Mouse (Mus musculus) MEL (cell line): ENCODE measurements around the gene Rnf44. TPM values are rescaled to one million over a fixed set of nuclear protein-coding genes. Genes with fewer than 3 reads are reported as not detected.

Source experiments
- DNase-seq: peaks from one replicate; pipeline ENCODE4 v3.0.0; 2011; ENCODE audit warnings: low read depth, low spot score
- H3K27ac ChIP-seq: 2 replicates; pipeline ENCODE4 v1.5.1; 2012; ENCODE audit warnings: low read depth, mild to moderate bottlenecking, control low read depth, low read length, moderate library complexity; ENCODE audit not compliant: control insufficient read depth
- H3K27me3 ChIP-seq, 2 experiments: fragments of 150-350 bp in 1 of 2; sonication (generic) in 1 of 2; 2 replicates each; pipeline ENCODE4 v1.6.1; 2012; ENCODE audit warnings: low read length in 2 of 2, mild to moderate bottlenecking in 2 of 2, improper control_type of control experiment in 1 of 2, moderate library complexity in 1 of 2; ENCODE audit not compliant: insufficient read depth in 2 of 2, control insufficient read depth in 1 of 2
- H3K36me3 ChIP-seq, 2 experiments: 2 replicates each; pipeline ENCODE4 v1.6.1; 2012 to 2014; ENCODE audit warnings: low read length in 2 of 2, improper control_type of control experiment in 1 of 2, inconsistent platforms in 1 of 2, mild to moderate bottlenecking in 1 of 2; ENCODE audit not compliant: insufficient read depth in 2 of 2, control insufficient read depth in 1 of 2
- H3K4me1 ChIP-seq, 2 experiments: fragments of 150-350 bp in 1 of 2; sonication (generic) in 1 of 2; 2 replicates each; pipeline ENCODE4 v1.6.1; 2012; ENCODE audit warnings: low read length in 2 of 2, improper control_type of control experiment in 1 of 2, mild to moderate bottlenecking in 1 of 2; ENCODE audit not compliant: insufficient read depth in 2 of 2, control insufficient read depth in 1 of 2
- H3K4me3 ChIP-seq, 2 experiments: fragments of 150-350 bp in 1 of 2; sonication (generic) in 1 of 2; 2 replicates each; pipeline ENCODE4 v1.5.1; 2012; ENCODE audit warnings: low read depth in 2 of 2, low read length in 2 of 2, mild to moderate bottlenecking in 2 of 2, moderate library complexity in 2 of 2, control low read depth in 1 of 2, improper control_type of control experiment in 1 of 2; ENCODE audit not compliant: control insufficient read depth in 1 of 2, insufficient read depth in 1 of 2
- H3K79me2 ChIP-seq: 2 replicates; pipeline ENCODE4 v1.6.1; 2012; ENCODE audit warnings: mild to moderate bottlenecking, low read length, moderate library complexity; ENCODE audit not compliant: control insufficient read depth, poor library complexity, insufficient read depth
- H3K9ac ChIP-seq: 2 replicates; pipeline ENCODE4 v1.6.1; 2012; ENCODE audit warnings: low read depth, mild to moderate bottlenecking, control low read depth, low read length, moderate library complexity; ENCODE audit not compliant: control insufficient read depth, poor library complexity, severe bottlenecking
- H3K9me3 ChIP-seq: fragments of 150-350 bp; sonication (generic); replicated peaks from 2 replicates; pipeline ENCODE4 v1.6.1; 2012; ENCODE audit warnings: mild to moderate bottlenecking, low read length, improper control_type of control experiment, moderate library complexity; ENCODE audit not compliant: insufficient read depth
- BHLHE40 ChIP-seq: IDR thresholded peaks from 2 replicates; pipeline ENCODE4 v1.6.1; 2012; ENCODE audit warnings: low read depth, mild to moderate bottlenecking, inconsistent platforms, low read length, improper control_type of control experiment, borderline replicate concordance
- CHD1 ChIP-seq: IDR thresholded peaks from 2 replicates; pipeline ENCODE4 v1.6.1; 2012; ENCODE audit warnings: low read depth, mild to moderate bottlenecking, inconsistent platforms, low read length, improper control_type of control experiment
- CTCF ChIP-seq, 3 experiments: IDR thresholded peaks in 2 of 3; conservative IDR thresholded peaks in 1 of 3; 2 replicates each; pipeline ENCODE4 v1.5.1; 2011 to 2012; ENCODE audit warnings: low read length in 3 of 3, low read depth in 2 of 3, mild to moderate bottlenecking in 2 of 3, improper control_type of control experiment in 1 of 3, inconsistent platforms in 1 of 3, mixed read lengths in 1 of 3, moderate library complexity in 1 of 3; ENCODE audit not compliant: control insufficient read depth in 1 of 3, insufficient read depth in 1 of 3, poor library complexity in 1 of 3, severe bottlenecking in 1 of 3
- ETS1 ChIP-seq: IDR thresholded peaks from 2 replicates; pipeline ENCODE4 v1.6.1; 2012; ENCODE audit warnings: low read depth, mild to moderate bottlenecking, inconsistent platforms, low read length, improper control_type of control experiment, moderate library complexity
- HCFC1 ChIP-seq: IDR thresholded peaks from 2 replicates; pipeline ENCODE4 v1.6.1; 2012; ENCODE audit warnings: low read depth, mild to moderate bottlenecking, inconsistent platforms, low read length, improper control_type of control experiment, moderate library complexity
- JUND ChIP-seq: IDR thresholded peaks from 2 replicates; pipeline ENCODE4 v1.6.1; 2011; ENCODE audit warnings: low read depth, mild to moderate bottlenecking, improper control_type of control experiment, low read length
- MAFK ChIP-seq: IDR thresholded peaks from 2 replicates; pipeline ENCODE4 v1.6.1; 2011; ENCODE audit warnings: low read depth, mild to moderate bottlenecking, low read length, improper control_type of control experiment, borderline replicate concordance
- MAX ChIP-seq: IDR thresholded peaks from 2 replicates; pipeline ENCODE4 v1.6.1; 2011; ENCODE audit warnings: low read length, improper control_type of control experiment
- MXI1 ChIP-seq: IDR thresholded peaks from 2 replicates; pipeline ENCODE4 v1.6.1; 2011; ENCODE audit warnings: mild to moderate bottlenecking, low read depth, low read length, improper control_type of control experiment
- MYC ChIP-seq: IDR thresholded peaks from 2 replicates; pipeline ENCODE4 v1.6.1; 2011; ENCODE audit warnings: low read depth, mild to moderate bottlenecking, low read length, improper control_type of control experiment, moderate library complexity
- NELFE ChIP-seq: IDR thresholded peaks from 2 replicates; pipeline ENCODE4 v1.6.1; 2011; ENCODE audit warnings: low read depth, low read length, improper control_type of control experiment
- NRF1 ChIP-seq: IDR thresholded peaks from 2 replicates; pipeline ENCODE4 v1.6.1; 2014; ENCODE audit warnings: low read depth, mild to moderate bottlenecking, inconsistent platforms, low read length, improper control_type of control experiment, moderate library complexity; ENCODE audit not compliant: poor library complexity, insufficient read depth, severe bottlenecking
- POLR2A ChIP-seq, 2 experiments: IDR thresholded peaks; 2 replicates each; pipeline ENCODE4 v1.6.1; 2011 to 2012; ENCODE audit warnings: low read length in 2 of 2, mild to moderate bottlenecking in 2 of 2, control low read depth in 1 of 2, improper control_type of control experiment in 1 of 2, low read depth in 1 of 2, moderate library complexity in 1 of 2; ENCODE audit not compliant: control insufficient read depth in 1 of 2, insufficient read depth in 1 of 2, poor library complexity in 1 of 2
- POLR2AphosphoS2 ChIP-seq: IDR thresholded peaks from 2 replicates; pipeline ENCODE4 v1.6.1; 2011; ENCODE audit warnings: low read length, improper control_type of control experiment
- POLR2AphosphoS5 ChIP-seq: IDR thresholded peaks from 2 replicates; pipeline ENCODE4 v1.6.1; 2012; ENCODE audit warnings: low read depth, borderline replicate concordance, mild to moderate bottlenecking, inconsistent platforms, low read length, moderate library complexity, mixed read lengths
- RAD21 ChIP-seq: IDR thresholded peaks from 2 replicates; pipeline ENCODE4 v1.6.1; 2011; ENCODE audit warnings: mild to moderate bottlenecking, low read depth, low read length, improper control_type of control experiment
- RCOR1 ChIP-seq: IDR thresholded peaks from 2 replicates; pipeline ENCODE4 v1.6.1; 2012; ENCODE audit warnings: low read depth, mild to moderate bottlenecking, inconsistent platforms, low read length, improper control_type of control experiment
- TBP ChIP-seq: IDR thresholded peaks from 2 replicates; pipeline ENCODE4 v1.8.0; 2011; ENCODE audit warnings: low read depth, low read length, improper control_type of control experiment
- TCF12 ChIP-seq: IDR thresholded peaks from 2 replicates; pipeline ENCODE4 v1.6.1; 2014; ENCODE audit warnings: low read depth, mild to moderate bottlenecking, inconsistent platforms, low read length, improper control_type of control experiment, moderate library complexity
- UBTF ChIP-seq: IDR thresholded peaks from 2 replicates; pipeline ENCODE4 v1.6.1; 2012; ENCODE audit warnings: low read depth, mild to moderate bottlenecking, inconsistent platforms, low read length, improper control_type of control experiment, moderate library complexity, borderline replicate concordance; ENCODE audit not compliant: insufficient read depth
- ZKSCAN1 ChIP-seq: IDR thresholded peaks from 2 replicates; pipeline ENCODE4 v1.6.1; 2012; ENCODE audit warnings: low read depth, mild to moderate bottlenecking, inconsistent platforms, low read length, improper control_type of control experiment, moderate library complexity
- ZNF384 ChIP-seq: IDR thresholded peaks from 2 replicates; pipeline ENCODE4 v1.6.1; 2012; ENCODE audit warnings: low read depth, mild to moderate bottlenecking, inconsistent platforms, low read length, improper control_type of control experiment
- polyA plus RNA-seq, 2 experiments: library from polyadenylated mRNA; stranded (reverse) in 1 of 2; unstranded in 1 of 2; fragments of >175 nt in 1 of 2; fragments of >200 nt in 1 of 2; gene quantifications; 2 replicates each; pipeline versions ENCODE4 v1.2.1 to v1.2.4; 2012; ENCODE audit warnings: low replicate concordance in 2 of 2, low read depth in 1 of 2; ENCODE audit not compliant: insufficient read length in 2 of 2, insufficient read depth in 1 of 2, missing spikeins in 1 of 2
- total RNA-seq: library from RNA; depleted of rRNA; stranded (reverse); fragments of 300-350 nt; gene quantifications from 2 replicates; pipeline ENCODE4 v1.2.3, GENCODE M21; 2012

Gene Rnf44
- total and polyA plus RNA-seq, 3 experiments = 10.7 to 60.5 TPM; not detected in 1

GRCm38 (mm10) chr13:54660877-54661276 lies 32.8 kb downstream of the Rnf44 start:
- H3K4me1 ChIP-seq = no peaks in the 10 kb centered on the region
- no peak for DNase-seq
- no peak overlapping the region for H3K27ac ChIP-seq
- no peak for TF ChIP-seq MAX
- H3K79me2 ChIP-seq = no peaks in the 10 kb centered on the region
- peaks cover 0 to 12% of the 10 kb centered on the region in 2 experiments; a peak in 2 of 4 replicates for H3K36me3 ChIP-seq
- no peaks in the 10 kb centered on the region for H3K27me3 ChIP-seq
- H3K9ac ChIP-seq = no peak overlapping the region
- no peaks in the 10 kb centered on the region for H3K9me3 ChIP-seq
- H3K4me3 ChIP-seq = no peak overlapping the region

GRCm38 (mm10) chr13:54650461-54650860 lies 43.2 kb downstream of the Rnf44 start:
- H3K27ac ChIP-seq = no peak overlapping the region
- H3K4me3 ChIP-seq = no peak overlapping the region
- no peaks in the 10 kb centered on the region for H3K9me3 ChIP-seq
- DNase-seq = no peak
- no peaks in the 10 kb centered on the region for H3K79me2 ChIP-seq
- TF ChIP-seq CHD1 (no peak), ETS1 (no peak), MXI1 (no peak), UBTF (no peak), HCFC1 (no peak), RAD21 (no peak), BHLHE40 (no peak), POLR2AphosphoS5 (no peak), ZKSCAN1 (no peak), NRF1 (no peak), JUND (no peak), RCOR1 (no peak)
- H3K9ac ChIP-seq = no peak overlapping the region
- H3K27me3 ChIP-seq = no peaks in the 10 kb centered on the region
- H3K36me3 ChIP-seq = peaks cover 0 to 38% of the 10 kb centered on the region in 2 experiments; a peak in 2 of 4 replicates
- no peaks in the 10 kb centered on the region for H3K4me1 ChIP-seq

- H3K4me1 ChIP-seq = no peaks in the 10 kb centered on the region
- H3K79me2 ChIP-seq = peaks cover 5% of the 10 kb centered on the region; the same call in 1 of the 2 replicates
- H3K4me3 ChIP-seq = no peak overlapping the region
- H3K36me3 ChIP-seq = peaks cover 0 to 14% of the 10 kb centered on the region in 2 experiments; a peak in 2 of 4 replicates
- TF ChIP-seq TBP (no peak), RCOR1 (no peak), HCFC1 (no peak), CHD1 (no peak), POLR2AphosphoS2 (no peak), NELFE (no peak), UBTF (no peak), CTCF (IDR thresholded peaks at IDR 0.05 in 2 of 3, conservative IDR thresholded peaks at IDR 0.05 in 1 of 3; ENCODE audit: control insufficient read depth in 1 of 3, insufficient read depth in 1 of 3, low read depth in 2 of 3, low read length in 3 of 3, poor library complexity in 1 of 3, severe bottlenecking in 1 of 3) (no peak), ZNF384 (no peak), POLR2A (IDR thresholded peaks at IDR 0.05; ENCODE audit: control insufficient read depth in 1 of 2, insufficient read depth in 1 of 2, low read depth in 1 of 2, low read length in 2 of 2, poor library complexity in 1 of 2) (no peak), MAX (no peak), MAFK (no peak), TCF12 (no peak), MYC (no peak)
- no peak overlapping the region for H3K27ac ChIP-seq
- no peaks in the 10 kb centered on the region for H3K27me3 ChIP-seq
- DNase-seq = no peak
- H3K9me3 ChIP-seq = no peaks in the 10 kb centered on the region
- no peak overlapping the region for H3K9ac ChIP-seq
Measured at GRCm38 (mm10) chr13:54635011-54635410, 58.7 kb downstream of the Rnf44 start.
